Mouse (Mus musculus) liver, adult 2 months (tissue): ENCODE measurements at regions not wholly inside any gene's neighbourhood (a gene's known extent, or its start where the extent isn't known, plus 50 kb on each side); places are given as distances from the start of the nearest gene placed in this dataset.

Experiments
- CTCF ChIP-seq: fragments of 200-500 bp; IDR thresholded peaks from 2 replicates; pipeline ENCODE4 v1.5.1; 2011; ENCODE audit warnings: low read depth, low read length, control low read depth
- POLR2A ChIP-seq: fragments of 200-500 bp; IDR thresholded peaks from 2 replicates; pipeline ENCODE4 v1.6.1; 2011; ENCODE audit warnings: low read length, control low read depth; ENCODE audit not compliant: insufficient read depth; ENCODE audit errors: extremely low read depth

DNA sequence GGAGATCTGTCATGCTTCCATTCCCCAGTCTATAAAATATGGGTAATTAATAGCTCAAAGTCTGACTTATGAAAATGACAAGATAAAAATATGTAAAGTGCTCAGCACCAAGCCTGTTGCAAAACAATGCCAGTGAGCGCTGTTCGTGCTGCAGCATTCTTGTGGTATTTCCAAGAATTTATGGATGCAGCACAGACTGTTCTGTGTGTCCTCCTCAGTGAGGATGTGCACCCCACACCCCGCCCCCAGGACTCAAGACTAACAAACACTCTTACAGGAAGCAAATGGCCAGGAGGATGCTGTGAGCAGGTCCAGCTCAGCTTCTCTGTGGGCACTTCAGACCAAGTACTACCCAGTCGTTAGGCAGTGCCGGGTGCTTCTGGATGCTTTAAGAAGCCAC is 121.1 kb downstream of the Tmem17 start:
- TF ChIP-seq CTCF (no peak), POLR2A (no peak)
